Mouse (Mus musculus) CH12F3 (cell line): ENCODE measurements at regions not wholly inside any gene's neighbourhood (a gene's known extent, or its start where the extent isn't known, plus 50 kb on each side); places are given as distances from the start of the nearest gene placed in this dataset.

Experiments
- in situ Hi-C: fragments of 300-500 bp; cut with MboI; formaldehyde crosslinking; loops from 2 replicates; pipeline ENCODE4 v1.14.3; 2020; ENCODE audit warnings: low sequenced_read_pairs

GRCm38 (mm10) chr2:160421216-160421911 is 54.5 kb upstream of the Mafb start:
- in situ Hi-C loops: no loop called here

DNA sequence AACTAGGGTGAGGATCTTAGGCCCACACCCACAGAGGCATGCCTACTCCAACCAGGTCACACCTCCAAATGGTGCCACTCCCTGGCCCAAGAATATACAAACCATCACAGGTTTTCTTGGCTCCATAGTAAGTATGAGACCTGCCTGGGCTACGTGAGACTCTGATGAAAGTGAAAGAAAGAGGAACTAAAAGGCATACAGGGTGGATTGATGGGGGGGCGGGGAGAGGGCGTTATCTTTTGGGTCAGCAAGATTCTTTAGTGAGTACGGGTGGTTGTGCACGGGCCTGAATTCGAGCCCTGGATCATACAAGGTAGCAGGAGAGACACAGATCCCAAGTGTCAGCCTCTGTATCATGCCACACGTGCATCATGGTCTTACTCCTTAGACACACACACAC is 57.6 kb upstream of the Mafb start:
- in situ Hi-C loops: no loop called here

DNA sequence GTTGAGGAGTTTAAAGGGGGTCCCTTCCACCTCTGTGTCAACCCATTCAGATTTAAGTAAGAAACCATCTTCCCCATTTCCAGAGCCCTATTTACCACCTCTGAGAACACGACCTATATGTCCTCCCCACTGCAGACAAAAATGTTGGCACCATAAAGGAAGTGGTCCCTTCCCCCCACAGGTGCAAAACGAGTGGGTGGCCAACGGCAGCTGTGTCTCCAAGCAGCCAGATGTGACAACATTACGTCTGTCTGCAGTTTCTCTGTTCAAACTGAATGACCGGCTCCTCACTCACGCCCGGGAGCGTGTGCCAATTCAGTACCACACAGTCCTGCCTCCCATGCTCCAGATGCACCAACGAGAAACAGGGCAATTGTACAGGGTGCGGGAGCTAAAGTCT is 60.6 kb upstream of the Mafb start:
- in situ Hi-C loops: no loop called here

GRCm38 (mm10) chr2:160433252-160433651 is 66.4 kb upstream of the Mafb start:
- in situ Hi-C loops: no loop called here

GRCm38 (mm10) chr2:160434701-160435100 is 67.8 kb upstream of the Mafb start:
- in situ Hi-C loops: no loop called here

DNA sequence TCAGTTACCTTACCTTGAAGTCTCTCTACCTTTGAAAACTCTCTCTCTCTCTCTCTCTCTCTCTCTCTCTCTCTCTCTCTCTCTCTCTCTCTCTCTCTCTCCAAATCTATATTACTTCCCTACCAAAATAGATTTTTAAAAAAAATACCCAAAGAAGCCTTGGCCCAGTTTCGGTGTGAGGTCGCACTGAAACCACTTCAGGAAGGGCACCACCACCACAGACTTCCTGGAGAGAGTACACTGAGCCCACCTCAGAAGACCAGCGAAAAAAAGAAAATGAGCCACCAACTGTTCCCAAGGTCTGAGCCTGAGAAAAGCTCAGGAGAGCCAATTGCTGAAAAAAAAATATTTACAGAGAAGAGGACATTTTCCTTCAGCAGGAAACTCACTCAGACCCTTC is 68.8 kb upstream of the Mafb start:
- in situ Hi-C loops: no loop called here

DNA sequence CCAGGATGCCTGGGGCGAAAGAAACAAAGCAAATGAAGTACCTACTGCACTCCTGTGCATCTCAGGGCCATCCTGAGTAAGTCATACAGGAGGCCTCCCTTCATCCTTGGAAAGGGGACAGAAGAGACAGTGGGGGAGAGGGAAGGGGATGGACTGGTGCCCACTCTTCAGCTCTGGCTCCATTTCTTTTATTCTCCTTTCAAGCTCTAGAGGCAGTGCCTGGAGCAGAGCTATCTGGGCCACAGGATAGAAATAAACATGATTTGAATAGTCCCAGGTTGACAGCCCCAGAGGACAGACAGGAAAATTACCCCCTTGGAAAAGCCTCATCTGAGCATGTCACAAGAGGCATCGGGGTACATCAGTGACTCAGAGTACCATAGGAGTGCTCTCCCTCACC is 72.2 kb upstream of the Mafb start:
- in situ Hi-C loops: no loop called here

DNA sequence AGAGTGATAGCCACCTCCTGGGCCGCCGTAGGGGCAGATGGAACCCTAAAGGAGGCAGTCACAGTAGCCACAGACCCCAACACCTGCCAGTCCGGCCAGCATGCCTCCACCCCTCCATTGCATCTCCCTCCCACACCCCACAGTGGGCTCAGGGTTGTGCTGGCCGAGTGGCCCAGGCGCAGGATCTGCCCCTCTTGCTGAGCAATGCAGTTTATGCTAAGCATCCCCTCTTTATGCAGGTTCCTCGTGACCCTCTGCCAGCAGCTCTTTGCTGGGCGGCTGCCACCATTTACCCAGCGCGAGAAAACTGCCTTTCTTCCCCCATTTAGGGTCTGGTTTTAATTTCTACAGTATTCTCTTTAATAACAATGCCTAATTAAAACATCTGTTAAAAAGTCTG is 73.4 kb upstream of the Mafb start:
- in situ Hi-C loops: no loop called here

GRCm38 (mm10) chr2:160451057-160451456 is 84.2 kb upstream of the Mafb start:
- in situ Hi-C loops: no loop called here

- in situ Hi-C loops: no loop called here
Measured at GRCm38 (mm10) chr2:160451481-160452238, 84.8 kb upstream of the Mafb start.

DNA sequence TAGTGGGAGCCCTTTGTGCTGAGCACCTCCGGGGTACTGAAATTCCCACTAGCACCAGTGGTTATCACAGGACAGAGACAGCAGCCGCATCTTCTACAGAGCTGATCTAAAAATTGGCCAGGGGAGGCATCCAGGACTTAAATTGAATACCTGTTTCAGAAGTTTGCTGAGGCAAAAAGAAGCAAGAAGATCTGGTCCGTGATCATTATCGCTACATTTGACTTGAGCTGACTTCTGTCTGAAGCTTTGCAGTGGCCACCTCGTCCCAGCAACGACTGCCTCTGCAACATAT is 85.3 kb upstream of the Mafb start:
- in situ Hi-C loops: no loop called here

- in situ Hi-C loops: no loop called here
Measured at GRCm38 (mm10) chr2:160452730-160453129, 85.9 kb upstream of the Mafb start.

GRCm38 (mm10) chr2:160455617-160456016 is 88.8 kb upstream of the Mafb start:
- in situ Hi-C loops: no loop called here

- in situ Hi-C loops: no loop called here
Measured at GRCm38 (mm10) chr2:160456681-160457080, 89.8 kb upstream of the Mafb start.

- in situ Hi-C loops: no loop called here
Measured at GRCm38 (mm10) chr2:160471561-160471960, 104.7 kb upstream of the Mafb start.

DNA sequence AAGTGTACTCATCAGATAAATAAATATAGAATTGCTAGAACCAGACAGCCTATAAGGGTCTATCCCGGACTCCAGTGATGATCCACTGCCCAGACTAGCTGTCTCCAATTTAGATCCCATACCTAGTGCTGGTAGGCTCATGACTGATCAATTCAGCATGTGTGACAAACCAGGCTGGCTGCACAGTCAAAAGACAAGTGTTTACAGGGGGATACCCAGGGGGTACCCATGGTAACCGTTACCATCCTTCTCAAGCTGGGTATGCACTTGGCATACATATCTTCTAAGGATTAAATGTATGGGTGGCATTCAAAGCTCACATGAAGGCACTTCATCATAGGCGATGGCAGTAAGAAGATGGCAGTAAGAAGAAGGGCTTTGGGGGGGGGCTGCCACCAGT is 109.3 kb upstream of the Mafb start:
- in situ Hi-C loops: no loop called here

DNA sequence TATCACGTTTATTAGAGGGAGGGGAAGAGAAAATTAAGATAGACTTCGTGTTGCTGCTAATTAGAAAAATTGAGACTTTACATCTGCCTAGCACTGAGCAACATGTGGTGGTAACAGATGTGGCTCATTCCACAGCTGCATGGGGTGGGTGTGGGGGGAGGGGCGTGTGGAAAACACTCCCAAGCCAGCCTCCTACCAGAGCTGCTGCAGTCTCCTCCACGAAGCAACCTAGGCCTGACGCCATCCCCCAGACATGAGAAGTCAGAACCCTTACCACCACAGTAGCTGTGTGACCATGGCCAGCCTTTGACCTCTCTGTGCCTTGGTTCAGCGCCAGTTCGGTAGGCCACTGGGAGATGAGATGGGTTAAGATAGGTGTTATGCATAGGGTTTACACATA is 112.4 kb upstream of the Mafb start:
- in situ Hi-C loops: no loop called here

DNA sequence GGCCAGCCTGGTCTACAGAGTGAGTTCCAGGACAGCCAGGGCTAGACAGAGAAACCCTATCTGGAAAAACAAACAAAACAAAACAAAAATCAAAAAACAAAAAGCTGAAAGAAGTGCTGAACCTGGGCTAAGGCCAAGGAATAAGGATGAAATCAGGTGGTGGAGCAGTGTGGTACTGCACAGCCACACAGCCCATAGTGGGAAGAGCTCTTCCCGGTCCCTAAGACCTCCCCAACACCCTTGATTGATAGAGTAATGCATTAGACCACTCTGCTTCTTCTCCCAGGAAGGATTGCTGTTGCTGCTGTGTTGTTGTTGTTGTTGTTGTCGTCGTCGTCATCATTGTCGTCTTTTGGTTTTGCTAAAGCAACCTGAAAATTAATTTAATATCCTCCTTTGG is 118.2 kb upstream of the Mafb start:
- in situ Hi-C loops: no loop called here

GRCm38 (mm10) chr2:160485515-160485914 is 118.7 kb upstream of the Mafb start:
- in situ Hi-C loops: no loop called here

DNA sequence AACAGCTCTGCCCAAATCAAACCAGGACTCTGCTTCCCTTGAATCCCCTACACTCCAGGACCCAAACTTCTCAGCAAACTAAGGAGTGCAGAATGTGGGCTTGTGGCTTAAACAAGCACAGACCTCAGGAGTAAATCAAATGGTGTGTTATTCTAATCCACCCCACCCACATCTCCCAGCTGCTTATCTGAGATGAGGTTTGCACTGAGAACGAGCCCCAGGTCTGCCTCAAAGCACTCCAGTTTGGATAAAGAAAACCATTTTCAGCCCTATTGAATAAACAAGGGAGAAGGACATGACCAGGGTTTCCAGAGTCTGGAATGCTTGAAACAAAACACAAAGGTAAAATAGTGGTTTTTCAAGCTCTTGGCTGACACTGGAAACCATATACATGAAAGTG is 132.9 kb upstream of the Mafb start:
- in situ Hi-C loops: no loop called here

DNA sequence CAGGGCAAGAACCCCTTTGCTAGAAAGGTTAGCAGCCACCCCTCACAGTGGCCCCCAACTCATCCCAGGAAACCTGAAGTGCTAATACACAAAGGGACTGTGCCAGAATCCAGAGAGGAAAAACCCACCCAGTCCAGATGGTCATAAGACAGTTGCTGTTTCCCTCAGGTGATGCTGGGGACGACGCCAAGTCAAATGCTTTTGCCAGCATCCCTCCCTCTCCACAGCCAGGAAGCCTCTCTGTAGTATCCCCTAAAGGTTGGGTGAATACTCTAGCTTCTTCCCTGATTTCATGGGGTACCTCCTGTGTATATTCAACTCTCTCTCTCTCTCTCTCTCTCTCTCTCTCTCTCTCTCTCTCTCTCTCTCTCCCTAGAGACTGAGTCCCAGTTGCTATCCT is 136.0 kb upstream of the Mafb start:
- in situ Hi-C loops: no loop called here

DNA sequence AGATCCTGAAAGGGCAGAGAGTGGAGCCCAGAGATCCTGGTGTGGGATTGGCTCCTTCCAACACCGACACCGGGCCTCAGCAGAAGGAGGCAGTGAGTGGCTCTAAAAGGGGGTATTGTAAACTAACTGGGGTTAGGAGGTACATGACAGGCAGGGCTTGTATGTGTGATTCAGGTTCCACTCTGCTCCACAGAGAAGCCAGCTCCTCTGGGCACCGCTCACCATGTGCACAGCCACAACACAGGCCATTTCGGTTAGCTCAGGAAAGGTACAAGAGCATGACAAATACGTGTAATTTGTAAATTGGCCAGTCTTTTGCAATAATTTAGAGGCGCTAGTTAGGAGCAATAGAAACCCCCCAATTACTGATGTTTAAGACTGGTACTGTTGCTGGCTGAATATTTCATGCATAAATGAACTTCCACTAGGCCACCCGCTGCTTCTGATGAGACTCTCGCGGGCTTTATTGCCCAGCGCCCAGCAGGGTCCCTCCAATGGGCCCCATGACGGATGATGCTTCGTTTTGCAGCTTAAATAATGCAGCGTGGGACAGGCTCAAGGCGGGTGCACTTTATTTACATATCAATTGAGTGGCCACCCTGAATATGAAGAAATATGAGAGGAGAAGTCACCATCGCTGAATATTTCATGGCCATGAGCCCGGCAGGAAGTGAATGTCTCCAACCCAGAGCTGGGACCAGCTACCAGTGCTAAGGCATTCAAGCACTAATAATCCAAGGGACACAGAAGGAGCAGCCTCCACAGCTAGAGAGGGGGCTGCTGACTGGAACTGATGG is 136.9 kb upstream of the Mafb start:
- in situ Hi-C loops: no loop called here
